Mouse (Mus musculus) limb, embryonic 12.5 days (tissue): ENCODE data around the gene Gm28308. TPM values are rescaled to one million over a fixed set of nuclear protein-coding genes. Genes with fewer than 3 reads are reported as not detected.
A peak's percentile ranks its signal among the peaks of the same experiment; 100 is the strongest.

Experiments used
- ATAC-seq: fragments of 200-750 bp; cut with Nextera tagmentation; 2 replicates; pipeline ENCODE4 v1.8.0; 2017; ENCODE audit warnings: low read depth, moderate TSS enrichment; ENCODE audit not compliant: insufficient number of reproducible peaks, insufficient read depth, low FRiP score, low TSS enrichment
- H3K27ac ChIP-seq: fragments of 300-500 bp; sonication (generic); 2 replicates; pipeline ENCODE4 v1.5.1; 2016; ENCODE audit warnings: mild to moderate bottlenecking, moderate library complexity
- H3K27me3 ChIP-seq: fragments of 300-500 bp; sonication (generic); 2 replicates; pipeline ENCODE4 v1.6.1; 2016; ENCODE audit warnings: mild to moderate bottlenecking, moderate library complexity
- H3K36me3 ChIP-seq: fragments of 300-500 bp; sonication (generic); 2 replicates; pipeline ENCODE4 v1.6.1; 2016; ENCODE audit warnings: mild to moderate bottlenecking, moderate library complexity
- H3K4me1 ChIP-seq: fragments of 300-500 bp; sonication (generic); replicated peaks from 2 replicates; pipeline ENCODE4 v1.6.1; 2016
- H3K4me2 ChIP-seq: fragments of 300-500 bp; sonication (generic); 2 replicates; pipeline ENCODE4 v1.6.1; 2016; ENCODE audit warnings: mild to moderate bottlenecking, moderate library complexity
- H3K4me3 ChIP-seq: fragments of 300-500 bp; sonication (generic); replicated peaks from 2 replicates; pipeline ENCODE4 v1.5.1; 2016; ENCODE audit warnings: mild to moderate bottlenecking
- H3K9ac ChIP-seq: fragments of 300-500 bp; sonication (generic); replicated peaks from 2 replicates; pipeline ENCODE4 v1.6.1; 2016; ENCODE audit warnings: mild to moderate bottlenecking, moderate library complexity
- H3K9me3 ChIP-seq: fragments of 300-500 bp; sonication (generic); 2 replicates; pipeline ENCODE4 v1.6.1; 2016; ENCODE audit warnings: mild to moderate bottlenecking, moderate library complexity
- WGBS: fragments of 180-500 bp; shearing (Covaris S2); methylation state at CpG from one replicate; pipeline ENCODE4 v1.1.7; 2016; 5-methylcytosine and 5-hydroxymethylcytosine counted together
- polyA plus RNA-seq: library from polyadenylated mRNA; unstranded; fragments of >200 nt; fragmentation: Nextera tagmentation; extraction: Ambion mirVana; gene quantifications from 2 replicates; pipeline ENCODE4 v1.2.1, GENCODE M21; 2016

Gm28308 gene
- polyA plus RNA-seq, 1 experiment from 2014 or later: not detected

- H3K4me2 ChIP-seq: peak overlapping the region; percentile 96
- H3K27ac ChIP-seq: peak overlapping the region; percentile 99
- H3K27me3 ChIP-seq: no peaks in the 10 kb centered on the region; the same call in 1 of the 2 replicates
- ATAC-seq: no peak
- peak overlapping the region; percentile 100 for H3K9ac ChIP-seq
- peaks cover 14% of the 10 kb centered on the region for H3K36me3 ChIP-seq
- peaks cover 44% of the 10 kb centered on the region for H3K4me1 ChIP-seq
- peak overlapping the region; percentile 89 for H3K4me3 ChIP-seq
- H3K9me3 ChIP-seq: no peaks in the 10 kb centered on the region
- 2% methylated on average over 13 of the region's 13 CpGs for WGBS
Measured at GRCm38 (mm10) chr6:52222729-52223128, 9.6 kb upstream of the Gm28308 start.

- ATAC-seq: peak; percentile 34
- no peaks in the 10 kb centered on the region; the same call in 1 of the 2 replicates for H3K27me3 ChIP-seq
- H3K36me3 ChIP-seq: peaks cover 14% of the 10 kb centered on the region
Measured at GRCm38 (mm10) chr6:52221993-52222685, 9.0 kb upstream of the Gm28308 start.

GRCm38 (mm10) chr6:52221337-52221992 is 8.3 kb upstream of the Gm28308 start, which contains the start of gene Hoxa7:
Gene Hoxa7 (minus strand): TSS chr6:52221854.
- Histone ChIP-seq H3K9me3 (no peaks in the 10 kb centered on the region), H3K9ac (peak within 1 kb of the TSS; percentile 100), H3K27ac (peak within 1 kb of the TSS; percentile 99), H3K36me3 (peaks cover 14% of the 10 kb centered on the region), H3K4me2 (peak within 1 kb of the TSS; percentile 96), H3K4me3 (peak within 1 kb of the TSS; percentile 89), H3K27me3 (no peaks in the 10 kb centered on the region; the same call in 1 of the 2 replicates), H3K4me1 (peaks cover 40% of the 10 kb centered on the region)
- WGBS: under 1% methylated on average over 46 of the region's 46 CpGs
- ATAC-seq: peak; percentile 38

More at GRCm38 (mm10) chr6:52221993-52222685, 9.0 kb upstream of the Gm28308 start:
- Histone ChIP-seq H3K4me1 (peaks cover 45% of the 10 kb centered on the region), H3K9ac (peak overlapping the region; percentile 100), H3K4me3 (peak overlapping the region; percentile 89), H3K4me2 (peak overlapping the region; percentile 96), H3K27ac (peak overlapping the region; percentile 99), H3K9me3 (no peaks in the 10 kb centered on the region)
- under 1% methylated on average over 21 of the region's 21 CpGs for WGBS

GRCm38 (mm10) chr6:52220865-52221310 is 7.7 kb upstream of the Gm28308 start:
- Histone ChIP-seq H3K27ac (peak overlapping the region; percentile 99), H3K4me3 (peak overlapping the region; percentile 89), H3K4me1 (peaks cover 45% of the 10 kb centered on the region), H3K27me3 (no peaks in the 10 kb centered on the region; the same call in 1 of the 2 replicates), H3K9me3 (no peaks in the 10 kb centered on the region), H3K9ac (peak overlapping the region; percentile 100), H3K36me3 (peaks cover 14% of the 10 kb centered on the region), H3K4me2 (peak overlapping the region; percentile 96)
- 2% methylated on average over 12 of the region's 12 CpGs for WGBS
- ATAC-seq: no peak

GRCm38 (mm10) chr6:52220003-52220864 is 7.1 kb upstream of the Gm28308 start:
- 5% methylated on average over 32 of the region's 32 CpGs for WGBS
- Histone ChIP-seq H3K4me2 (peak overlapping the region; percentile 96), H3K4me1 (peaks cover 52% of the 10 kb centered on the region), H3K4me3 (peak overlapping the region; percentile 89), H3K27ac (peak overlapping the region; percentile 99), H3K9ac (peak overlapping the region; percentile 100), H3K27me3 (peaks cover under 1% of the 10 kb centered on the region), H3K9me3 (no peaks in the 10 kb centered on the region), H3K36me3 (peaks cover 13% of the 10 kb centered on the region)
- no peak for ATAC-seq

- H3K4me3 ChIP-seq: peak overlapping the region; percentile 89
Measured at GRCm38 (mm10) chr6:52219234-52219942, 6.2 kb upstream of the Gm28308 start.

GRCm38 (mm10) chr6:52218643-52219215 is 5.6 kb upstream of the Gm28308 start:
- Histone ChIP-seq H3K27ac (peak overlapping the region; percentile 99), H3K9me3 (no peaks in the 10 kb centered on the region), H3K9ac (peak overlapping the region; percentile 94), H3K36me3 (peaks cover 1% of the 10 kb centered on the region; the same call in 1 of the 2 replicates), H3K4me2 (peak overlapping the region; percentile 96), H3K4me3 (peak overlapping the region; percentile 89), H3K4me1 (peaks cover 65% of the 10 kb centered on the region), H3K27me3 (peaks cover 6% of the 10 kb centered on the region)
- 5% methylated on average over 14 of the region's 14 CpGs for WGBS
- ATAC-seq: no peak

More at GRCm38 (mm10) chr6:52219234-52219942, 6.2 kb upstream of the Gm28308 start:
- H3K4me2 ChIP-seq: peak overlapping the region; percentile 96
- peaks cover 60% of the 10 kb centered on the region for H3K4me1 ChIP-seq
- 23% methylated on average over 9 of the region's 9 CpGs for WGBS
- peaks cover 8% of the 10 kb centered on the region for H3K36me3 ChIP-seq
- peak overlapping the region; percentile 100 for H3K9ac ChIP-seq
- H3K27ac ChIP-seq: peak overlapping the region; percentile 99
- H3K27me3 ChIP-seq: peaks cover 6% of the 10 kb centered on the region
- no peak for ATAC-seq
- no peaks in the 10 kb centered on the region for H3K9me3 ChIP-seq

GRCm38 (mm10) chr6:52217895-52218642 is 4.9 kb upstream of the Gm28308 start:
- WGBS: 3% methylated on average over 23 of the region's 23 CpGs
- Histone ChIP-seq H3K9me3 (no peaks in the 10 kb centered on the region), H3K4me2 (peak overlapping the region; percentile 96), H3K27me3 (peaks cover 6% of the 10 kb centered on the region), H3K4me3 (peak overlapping the region; percentile 89), H3K4me1 (peaks cover 65% of the 10 kb centered on the region), H3K36me3 (no peaks in the 10 kb centered on the region), H3K27ac (peak overlapping the region; percentile 99), H3K9ac (peak overlapping the region; percentile 94)
- no peak for ATAC-seq

GRCm38 (mm10) chr6:52217459-52217768 is 4.3 kb upstream of the Gm28308 start:
- no peaks in the 10 kb centered on the region for H3K36me3 ChIP-seq
- peak; percentile 48; the same call in 1 of the 2 replicates for ATAC-seq
- H3K27ac ChIP-seq: peak overlapping the region; percentile 99
- H3K27me3 ChIP-seq: peaks cover 6% of the 10 kb centered on the region
- peak overlapping the region; percentile 89 for H3K4me3 ChIP-seq
- H3K4me1 ChIP-seq: peaks cover 68% of the 10 kb centered on the region
- peak overlapping the region; percentile 94 for H3K9ac ChIP-seq
- H3K9me3 ChIP-seq: no peaks in the 10 kb centered on the region
- peak overlapping the region; percentile 96 for H3K4me2 ChIP-seq
- under 1% methylated on average over 25 of the region's 25 CpGs for WGBS
